Mouse (Mus musculus): Measurements from ENCODE around the gene Snrnp27.

Gene Snrnp27

DNA sequence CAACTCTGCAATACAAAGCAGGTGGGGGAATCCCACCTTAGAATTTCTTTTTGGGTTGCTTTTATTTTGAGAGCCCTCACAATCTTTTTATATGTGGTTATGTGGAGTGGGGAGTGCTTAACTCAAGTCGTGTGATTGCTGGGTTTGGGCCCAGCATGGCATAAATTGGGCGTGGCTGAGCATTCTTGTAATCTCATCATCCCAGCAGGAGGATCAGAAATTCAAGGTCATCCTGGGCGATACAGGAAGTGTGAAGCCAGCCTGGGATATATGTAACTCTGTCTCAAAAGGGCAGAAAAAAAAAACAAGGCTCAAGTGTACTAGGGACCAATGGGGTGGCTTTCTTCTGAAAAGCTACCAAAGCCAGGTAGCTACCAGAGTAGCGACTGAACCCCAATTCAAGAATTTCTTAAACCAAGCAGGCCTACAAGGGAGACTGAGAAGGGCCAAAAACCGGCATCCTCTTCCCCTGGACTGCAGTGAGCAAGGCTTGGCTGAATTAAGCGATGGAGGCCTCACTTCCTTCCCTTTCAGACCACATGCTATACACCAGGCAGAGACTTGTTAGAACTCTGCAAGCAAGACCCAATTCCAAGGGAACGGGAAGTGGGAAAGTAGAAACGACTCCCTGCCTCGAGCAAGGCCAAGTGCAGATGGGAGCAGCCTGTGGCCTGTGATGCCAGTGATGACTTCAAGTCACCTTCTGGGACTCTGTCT lies 24.0 kb downstream of the Snrnp27 start:
- no peak for DNase-seq

- no peak for DNase-seq
Observed at GRCm38 (mm10) chr6:86658501-86658900, 25.8 kb downstream of the Snrnp27 start.

DNA sequence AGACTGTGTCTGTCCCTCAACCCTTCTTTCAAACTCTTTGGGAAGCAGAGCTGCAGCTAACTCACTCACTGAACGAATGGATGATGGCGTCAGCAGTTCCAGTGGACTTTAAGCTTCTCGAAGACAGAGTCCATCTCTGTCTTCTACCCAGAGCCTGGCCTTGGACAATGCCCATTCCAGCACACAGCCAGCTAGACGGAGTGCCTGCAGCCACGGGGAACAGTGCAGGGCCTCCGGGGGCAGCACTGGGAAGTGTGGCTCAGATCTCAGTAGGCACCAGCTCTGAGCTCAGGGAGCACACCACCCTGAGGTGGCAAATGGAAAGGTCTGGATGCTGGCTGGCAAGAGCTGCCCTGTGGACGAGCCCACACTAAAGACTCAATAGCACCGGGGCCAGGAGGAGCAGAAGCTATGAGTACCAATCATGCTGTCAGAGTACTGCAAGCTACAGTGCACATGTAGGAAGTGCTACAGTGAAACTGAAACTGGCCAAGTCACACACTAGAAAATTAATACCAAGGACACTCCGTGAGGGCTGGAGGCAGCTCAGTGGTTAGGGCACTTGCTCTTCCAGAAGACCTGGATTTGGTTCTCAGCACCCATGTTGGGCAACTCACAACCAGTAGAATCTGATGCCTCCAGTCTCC lies 29.9 kb downstream of the Snrnp27 start:
- no peak for DNase-seq

- DNase-seq: peak; percentile 53
Observed at GRCm38 (mm10) chr6:86653026-86653425, 31.3 kb downstream of the Snrnp27 start.

DNA sequence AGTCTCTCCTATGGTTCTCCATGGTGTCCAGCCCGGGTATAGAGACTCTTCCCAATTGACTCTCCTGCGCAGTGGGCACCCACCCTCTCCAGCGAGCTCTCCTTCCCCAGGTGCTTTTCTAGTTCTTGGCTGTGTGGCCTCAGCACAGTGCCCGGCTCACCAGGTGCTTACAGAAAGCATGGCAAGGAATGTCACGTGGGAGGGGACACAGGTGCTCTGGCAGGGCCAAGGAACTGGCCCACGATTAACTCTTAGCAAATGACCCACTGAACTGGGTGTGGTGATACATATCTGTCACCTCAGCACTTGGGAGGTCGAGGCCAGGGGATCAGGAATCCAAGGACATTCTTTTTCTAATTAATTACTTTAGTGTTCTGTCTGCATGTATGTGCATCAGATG lies 38.2 kb downstream of the Snrnp27 start:
- no peak for DNase-seq

GRCm38 (mm10) chr6:86645551-86645950 lies 38.8 kb downstream of the Snrnp27 start:
- no peak for DNase-seq

GRCm38 (mm10) chr6:86644775-86645400 lies 39.4 kb downstream of the Snrnp27 start:
- DNase-seq: no peak

DNA sequence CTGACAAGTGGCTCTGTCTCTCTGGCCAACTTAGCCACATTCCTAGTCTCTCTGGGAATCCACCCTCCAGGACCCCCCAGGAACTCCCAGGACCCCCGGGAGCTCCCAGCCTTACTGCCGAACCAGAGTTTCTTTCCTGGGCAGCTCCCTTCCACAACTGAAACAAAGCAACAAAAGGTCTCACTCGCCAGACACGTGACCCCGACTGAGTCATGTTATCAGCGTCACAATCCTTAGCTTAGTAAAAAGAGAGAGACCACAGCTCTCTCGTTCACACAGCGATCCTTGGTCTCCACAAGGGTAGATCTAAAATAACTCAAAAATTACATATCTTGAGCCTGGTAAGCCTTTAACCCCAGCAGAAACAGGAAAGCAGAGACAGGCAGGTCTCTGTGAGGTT lies 42.6 kb downstream of the Snrnp27 start:
- DNase-seq: no peak

- DNase-seq: no peak
Observed at GRCm38 (mm10) chr6:86640776-86641175, 43.5 kb downstream of the Snrnp27 start.

- DNase-seq: no peak
Observed at GRCm38 (mm10) chr6:86640161-86640560, 44.2 kb downstream of the Snrnp27 start.

DNA sequence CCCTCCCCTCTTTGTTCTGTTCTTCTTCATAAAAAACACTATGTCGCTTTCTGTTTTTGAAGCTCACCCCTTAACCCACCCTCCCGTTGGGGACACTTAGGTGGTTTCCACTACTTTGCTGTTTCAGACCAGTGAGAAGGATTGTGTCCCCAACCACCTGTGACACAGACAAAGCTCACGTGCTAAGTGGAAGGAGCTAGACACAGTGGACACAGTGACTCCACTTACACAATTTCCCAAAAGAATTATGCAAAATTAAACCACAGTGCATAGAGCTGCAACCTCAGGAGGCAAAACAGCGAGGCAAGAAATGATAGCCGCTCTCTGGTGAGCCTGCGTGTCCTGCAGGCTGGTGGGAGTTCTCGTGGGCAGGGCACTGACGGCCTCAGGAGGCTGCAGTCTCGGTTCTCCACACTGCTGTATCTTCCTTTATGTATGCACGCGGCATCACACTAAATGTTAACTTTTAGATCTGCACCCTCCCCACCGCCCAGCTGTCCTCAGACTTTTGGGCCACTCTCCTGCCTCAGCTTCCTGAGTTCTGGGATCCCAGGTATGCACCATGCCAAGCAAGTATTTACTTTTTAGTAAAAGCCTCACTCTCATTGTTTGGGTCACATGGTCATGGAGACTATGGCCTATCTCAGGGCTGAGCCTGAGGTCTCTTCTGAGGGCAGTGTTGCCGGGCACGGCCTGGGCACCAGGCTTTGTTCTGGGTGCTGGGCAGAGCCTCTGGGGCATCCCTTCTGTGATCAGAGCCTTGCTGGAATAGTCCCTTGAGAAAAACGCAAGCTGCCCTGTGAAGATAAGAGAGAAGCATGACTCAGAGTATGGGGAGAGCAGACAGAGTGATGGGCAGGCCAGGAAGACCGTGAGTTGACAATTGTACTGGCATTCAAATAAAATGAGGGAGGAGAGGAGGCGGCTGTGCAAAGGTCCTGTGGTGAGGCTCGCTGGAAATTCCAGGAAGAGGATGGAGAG lies 44.9 kb downstream of the Snrnp27 start:
- no peak for DNase-seq

DNA sequence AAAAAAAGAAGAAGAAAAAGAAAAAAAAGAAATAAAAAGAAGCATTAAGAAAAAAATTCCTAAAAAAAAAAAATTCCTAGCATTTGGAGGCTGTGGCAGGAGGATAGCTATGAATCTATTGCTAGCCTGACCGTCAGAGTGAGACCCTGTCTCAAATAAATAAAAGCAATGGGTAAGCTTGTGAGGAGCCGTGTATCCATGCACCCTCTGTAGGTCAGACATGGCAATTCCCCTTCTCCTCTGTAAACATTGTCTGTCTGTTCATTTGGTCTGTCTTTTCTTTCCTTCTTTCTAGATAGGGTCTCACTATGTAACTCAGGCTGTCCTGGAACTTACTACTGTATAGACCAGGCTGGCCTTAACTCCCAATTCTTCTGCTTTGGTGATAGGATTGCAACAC lies 45.9 kb downstream of the Snrnp27 start:
- no peak for DNase-seq

GRCm38 (mm10) chr6:86637860-86638259 lies 46.5 kb downstream of the Snrnp27 start:
- no peak for DNase-seq

DNA sequence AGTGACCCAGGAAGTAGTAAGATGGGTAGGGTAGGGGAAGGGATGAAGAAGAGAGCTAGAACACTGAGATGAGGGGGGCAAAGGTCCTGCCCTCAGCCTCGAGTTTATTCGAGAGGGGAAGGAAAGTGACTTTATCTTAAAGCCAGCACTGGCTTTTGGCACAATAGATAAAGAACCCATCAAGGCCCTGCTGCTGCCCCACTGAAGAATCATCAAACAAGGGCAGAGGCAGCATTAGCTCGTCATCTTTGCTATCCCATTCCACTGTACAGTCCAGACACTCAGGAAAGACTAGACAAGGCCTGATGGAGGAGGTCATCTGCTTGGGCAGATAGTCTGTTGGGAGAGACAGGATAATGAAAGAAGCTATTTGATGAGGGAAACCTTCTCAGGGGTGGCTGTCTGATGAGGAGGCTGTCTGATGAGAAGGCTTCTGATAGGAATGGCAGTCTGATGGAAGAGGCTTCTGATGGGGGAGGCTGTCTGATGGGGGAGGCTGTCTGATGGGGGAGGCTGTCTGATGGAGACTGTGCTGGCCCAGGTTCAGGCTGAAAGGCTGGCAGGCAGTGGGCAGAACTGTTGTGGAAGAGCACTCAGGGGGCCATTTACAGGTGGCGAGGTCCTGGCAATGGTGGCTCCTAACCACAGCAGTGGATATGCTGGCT lies 47.0 kb downstream of the Snrnp27 start:
- DNase-seq: no peak

- peak; percentile 43 for DNase-seq
Observed at GRCm38 (mm10) chr6:86636495-86636894, 47.8 kb downstream of the Snrnp27 start.

DNA sequence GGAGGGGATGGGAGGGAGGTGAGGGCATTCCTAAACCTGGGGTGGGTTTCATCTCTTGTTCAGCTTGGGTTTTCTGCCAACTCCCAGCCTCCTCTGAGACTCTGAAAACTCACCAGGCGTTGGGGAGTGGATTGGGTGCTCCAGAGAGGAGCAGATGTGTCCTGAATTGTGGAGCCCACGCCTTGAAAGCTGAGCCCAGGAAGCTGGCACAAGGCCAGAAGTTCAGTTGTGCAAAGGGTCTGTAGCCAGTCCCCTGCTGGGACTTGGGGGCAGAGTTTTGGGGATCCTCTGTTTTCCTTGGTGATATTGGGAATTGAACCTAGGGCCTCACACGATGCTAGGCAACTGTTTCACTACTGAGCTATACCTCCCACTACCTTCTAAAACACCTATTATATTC lies 54.2 kb downstream of the Snrnp27 start:
- no peak for DNase-seq

DNA sequence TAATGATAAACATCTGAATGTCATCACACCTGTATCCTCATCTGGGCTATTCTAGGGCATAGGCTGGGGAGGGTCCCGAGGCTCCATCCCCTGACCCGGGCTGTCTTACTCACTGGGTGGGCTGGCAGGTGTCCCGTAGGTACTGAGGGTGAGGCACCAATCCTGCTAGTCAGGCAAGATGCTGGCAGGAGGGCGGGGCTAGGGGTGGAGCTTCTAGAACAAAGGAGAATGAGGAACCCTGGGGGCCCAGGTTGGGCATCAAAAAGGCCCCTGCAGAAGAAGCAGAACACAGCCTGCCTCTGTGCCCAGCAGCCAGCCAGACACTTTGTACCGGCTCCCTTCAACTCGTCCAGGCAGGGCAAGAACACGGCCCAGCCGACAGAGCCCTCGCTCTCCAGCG lies 56.4 kb downstream of the Snrnp27 start, which contains the start of gene Asprv1:
Asprv1 (plus strand) TSS at position 219 of the 400 bp plus-strand sequence.
- DNase-seq: no peak
